Mouse (Mus musculus) monocyte, adult 5-6 weeks (primary cell): ENCODE results near the gene Csrnp3. TPM values are rescaled to one million over a fixed set of nuclear protein-coding genes. Genes with fewer than 3 reads are reported as not detected.

Experiments used
- ATAC-seq: fragments of 153-309, 156-312 bp; replicated peaks from 2 replicates; pipeline ENCODE4 v1.8.0; 2017; ENCODE audit warnings: mild to moderate bottlenecking; ENCODE audit not compliant: low TSS enrichment, insufficient number of reproducible peaks, severe bottlenecking, poor library complexity, low FRiP score
- total RNA-seq: library from RNA; stranded (forward); fragments of 200-1000, 200-491, 200-594 nt; gene quantifications from 3 replicates; pipeline ENCODE4 v1.2.3, GENCODE M21; 2017

The Csrnp3 gene
- total RNA-seq, 1 experiment from 2014 or later = not detected

GRCm38 (mm10) chr2:65859767-65860727, 14.5 kb downstream of the Csrnp3 start:
- no peak for ATAC-seq

GRCm38 (mm10) chr2:65864778-65865339, 19.3 kb downstream of the Csrnp3 start:
- no peak for ATAC-seq

- ATAC-seq = no peak
Observed at GRCm38 (mm10) chr2:65870919-65871582, 25.5 kb downstream of the Csrnp3 start.

GRCm38 (mm10) chr2:65891590-65891989, 46.0 kb downstream of the Csrnp3 start:
- ATAC-seq = no peak

- no peak for ATAC-seq
Observed at GRCm38 (mm10) chr2:65893241-65893640, 47.7 kb downstream of the Csrnp3 start.

GRCm38 (mm10) chr2:65894299-65894698, 48.7 kb downstream of the Csrnp3 start:
- ATAC-seq = no peak

GRCm38 (mm10) chr2:65896542-65896941, 51.0 kb downstream of the Csrnp3 start:
- ATAC-seq = no peak

- no peak for ATAC-seq
Observed at GRCm38 (mm10) chr2:65897084-65897483, 51.5 kb downstream of the Csrnp3 start.

- ATAC-seq = no peak
Observed at GRCm38 (mm10) chr2:65899478-65899877, 53.9 kb downstream of the Csrnp3 start.

GRCm38 (mm10) chr2:65908526-65908925, 63.0 kb downstream of the Csrnp3 start:
- ATAC-seq = no peak

- ATAC-seq = no peak
Observed at GRCm38 (mm10) chr2:65909724-65910521, 64.4 kb downstream of the Csrnp3 start.

GRCm38 (mm10) chr2:65915994-65916393, 70.4 kb downstream of the Csrnp3 start:
- ATAC-seq = no peak

GRCm38 (mm10) chr2:65920651-65921412, 75.3 kb downstream of the Csrnp3 start:
- ATAC-seq = no peak

- no peak for ATAC-seq
Observed at GRCm38 (mm10) chr2:65925363-65925941, 79.9 kb downstream of the Csrnp3 start.

- no peak for ATAC-seq
Observed at GRCm38 (mm10) chr2:65926935-65927708, 81.6 kb downstream of the Csrnp3 start.

GRCm38 (mm10) chr2:65929286-65929685, 83.7 kb downstream of the Csrnp3 start:
- ATAC-seq = no peak

- ATAC-seq = no peak
Observed at GRCm38 (mm10) chr2:65929927-65930326, 84.4 kb downstream of the Csrnp3 start.
